Mouse (Mus musculus) cortical plate, adult 2 months (tissue): ENCODE measurements around the gene Gm20662.

Source experiments
- CTCF ChIP-seq: fragments of 200-500 bp; IDR thresholded peaks from 2 replicates; pipeline ENCODE4 v1.5.1; 2011; ENCODE audit warnings: mild to moderate bottlenecking, control low read depth, low read length; ENCODE audit not compliant: insufficient read depth; ENCODE audit errors: extremely low read depth
- POLR2A ChIP-seq: fragments of 200-500 bp; IDR thresholded peaks from 2 replicates; pipeline ENCODE4 v1.6.1; 2011; ENCODE audit warnings: mild to moderate bottlenecking, low read length, control low read depth; ENCODE audit not compliant: insufficient read depth; ENCODE audit errors: extremely low read depth

DNA sequence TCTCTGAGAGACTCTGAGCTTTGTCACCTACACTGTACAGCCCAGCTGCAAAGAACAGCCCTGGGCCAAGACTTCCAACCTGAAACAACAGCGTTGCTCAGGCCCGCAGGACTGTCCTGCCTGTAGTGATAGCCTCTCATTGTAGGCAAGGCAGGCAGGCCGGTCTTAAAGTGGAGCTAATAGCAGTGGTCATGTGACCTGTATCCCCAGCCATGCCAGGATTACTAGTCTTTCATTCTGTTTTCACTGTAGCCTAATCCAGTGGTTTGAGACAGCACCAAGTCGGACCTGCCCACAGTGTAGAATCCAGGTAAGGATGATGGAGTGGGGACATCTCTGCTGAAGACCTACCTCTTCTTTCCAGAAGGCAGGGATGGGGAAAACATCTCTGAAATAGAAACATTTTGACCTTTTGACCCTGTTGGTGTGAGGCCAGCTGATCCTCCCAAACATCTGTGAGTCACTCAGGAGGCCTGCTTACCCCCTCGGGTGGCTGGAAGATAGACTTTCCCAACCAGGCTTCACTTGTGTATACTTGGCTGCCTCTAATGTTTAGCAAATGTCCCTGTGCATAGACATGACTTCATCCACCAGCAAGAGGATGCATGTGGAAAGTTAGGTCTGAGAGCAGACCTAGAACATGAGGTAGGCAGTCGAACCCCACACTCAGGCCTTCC, 40.4 kb upstream of the Gm20662 start:
- TF ChIP-seq CTCF (no peak), POLR2A (no peak)
